Mouse (Mus musculus) limb, embryonic 13.5 days (tissue): ENCODE results near the gene Wrap73. TPM values are rescaled to one million over a fixed set of nuclear protein-coding genes. Genes with fewer than 3 reads are reported as not detected.

Source experiments
- ATAC-seq: fragments of 200-750 bp; cut with Nextera tagmentation; 2 replicates; pipeline ENCODE4 v1.8.0; 2017; ENCODE audit warnings: low read depth, moderate number of reproducible peaks, moderate TSS enrichment; ENCODE audit not compliant: low FRiP score
- H3K27ac ChIP-seq: fragments of 300-500 bp; sonication (generic); 2 replicates; pipeline ENCODE4 v1.5.1; 2015; ENCODE audit warnings: inconsistent platforms, mild to moderate bottlenecking, moderate library complexity
- H3K27me3 ChIP-seq: fragments of 300-500 bp; sonication (generic); 2 replicates; pipeline ENCODE4 v1.6.1; 2015; ENCODE audit warnings: mild to moderate bottlenecking, inconsistent platforms
- H3K36me3 ChIP-seq: fragments of 300-500 bp; sonication (generic); 2 replicates; pipeline ENCODE4 v1.6.1; 2015; ENCODE audit warnings: inconsistent platforms, mild to moderate bottlenecking, moderate library complexity
- H3K4me1 ChIP-seq: fragments of 300-500 bp; sonication (generic); 2 replicates; pipeline ENCODE4 v1.6.1; 2015; ENCODE audit warnings: inconsistent platforms
- H3K4me2 ChIP-seq: fragments of 300-500 bp; sonication (generic); replicated peaks from 2 replicates; pipeline ENCODE4 v1.6.1; 2015; ENCODE audit warnings: inconsistent platforms, mild to moderate bottlenecking, moderate library complexity
- H3K4me3 ChIP-seq: fragments of 300-500 bp; sonication (generic); 2 replicates; pipeline ENCODE4 v1.5.1; 2015; ENCODE audit warnings: moderate library complexity, mild to moderate bottlenecking, inconsistent platforms
- H3K9ac ChIP-seq: fragments of 300-500 bp; sonication (generic); 2 replicates; pipeline ENCODE4 v1.6.1; 2015; ENCODE audit warnings: mild to moderate bottlenecking, inconsistent platforms
- H3K9me3 ChIP-seq: fragments of 300-500 bp; sonication (generic); 2 replicates; pipeline ENCODE4 v1.6.1; 2016; ENCODE audit warnings: inconsistent platforms
- WGBS: fragments of 180-500 bp; shearing (Covaris S2); methylation state at CpG from one replicate; pipeline ENCODE4 v1.1.7; 2015; 5-methylcytosine and 5-hydroxymethylcytosine counted together
- polyA plus RNA-seq: library from polyadenylated mRNA; unstranded; fragments of >200 nt; fragmentation: Nextera tagmentation; extraction: Ambion mirVana; gene quantifications from 2 replicates; pipeline ENCODE4 v1.2.1, GENCODE M21; 2015

The Wrap73 gene
- polyA plus RNA-seq, 1 experiment from 2014 or later = 48.4 TPM

- H3K9ac ChIP-seq = no peak overlapping the region
- no peak for ATAC-seq
- H3K27me3 ChIP-seq = peaks cover 57% of the 10 kb centered on the region
- 1% methylated on average over 42 of the region's 42 CpGs for WGBS
- H3K4me2 ChIP-seq = peak overlapping the region; percentile 93
- H3K36me3 ChIP-seq = peaks cover 2% of the 10 kb centered on the region
- no peaks in the 10 kb centered on the region for H3K9me3 ChIP-seq
- peaks cover 36% of the 10 kb centered on the region for H3K4me1 ChIP-seq
- peak overlapping the region; percentile 76; the same call in 1 of the 2 replicates for H3K4me3 ChIP-seq
- H3K27ac ChIP-seq = no peak overlapping the region
Observed at GRCm38 (mm10) chr4:154141009-154141867, 934 bp upstream of the Wrap73 start.

- no peak overlapping the region for H3K4me3 ChIP-seq
- H3K4me1 ChIP-seq = peaks cover 30% of the 10 kb centered on the region
- no peaks in the 10 kb centered on the region for H3K9me3 ChIP-seq
- ATAC-seq = no peak
- WGBS = 81% methylated on average over 3 of the region's 3 CpGs
- no peak overlapping the region for H3K4me2 ChIP-seq
- H3K27me3 ChIP-seq = peaks cover 23% of the 10 kb centered on the region
- H3K27ac ChIP-seq = no peak overlapping the region
- peaks cover 32% of the 10 kb centered on the region for H3K36me3 ChIP-seq
- H3K9ac ChIP-seq = no peak overlapping the region
Observed at GRCm38 (mm10) chr4:154144712-154145111, 2.5 kb downstream of the Wrap73 start.

GRCm38 (mm10) chr4:154146342-154146741 is 4.2 kb downstream of the Wrap73 start:
- no peak overlapping the region for H3K27ac ChIP-seq
- ATAC-seq = no peak
- H3K4me2 ChIP-seq = no peak overlapping the region
- peaks cover 49% of the 10 kb centered on the region for H3K36me3 ChIP-seq
- WGBS = 82% methylated on average over 10 of the region's 10 CpGs
- H3K27me3 ChIP-seq = peaks cover 6% of the 10 kb centered on the region
- no peak overlapping the region for H3K9ac ChIP-seq
- H3K4me1 ChIP-seq = peaks cover 15% of the 10 kb centered on the region
- H3K4me3 ChIP-seq = no peak overlapping the region
- H3K9me3 ChIP-seq = no peaks in the 10 kb centered on the region

GRCm38 (mm10) chr4:154154104-154154503 is 11.9 kb downstream of the Wrap73 start:
- Histone ChIP-seq H3K9me3 (no peaks in the 10 kb centered on the region), H3K36me3 (peaks cover 94% of the 10 kb centered on the region), H3K4me1 (peaks cover 5% of the 10 kb centered on the region), H3K4me3 (no peak overlapping the region), H3K27me3 (no peaks in the 10 kb centered on the region), H3K27ac (no peak overlapping the region), H3K9ac (no peak overlapping the region), H3K4me2 (no peak overlapping the region)
- WGBS = 76% methylated on average over 11 of the region's 11 CpGs
- no peak for ATAC-seq

GRCm38 (mm10) chr4:154156050-154156449 is 13.9 kb downstream of the Wrap73 start:
- Histone ChIP-seq H3K9ac (no peak overlapping the region), H3K27ac (no peak overlapping the region), H3K27me3 (no peaks in the 10 kb centered on the region), H3K36me3 (peaks cover 76% of the 10 kb centered on the region), H3K4me1 (peaks cover 15% of the 10 kb centered on the region), H3K9me3 (no peaks in the 10 kb centered on the region), H3K4me3 (no peak overlapping the region), H3K4me2 (no peak overlapping the region)
- ATAC-seq = no peak
- 82% methylated on average over 7 of the region's 7 CpGs for WGBS

- Histone ChIP-seq H3K36me3 (peaks cover 55% of the 10 kb centered on the region), H3K4me2 (no peak overlapping the region), H3K9me3 (no peaks in the 10 kb centered on the region), H3K9ac (no peak overlapping the region), H3K27ac (no peak overlapping the region), H3K4me1 (peaks cover 22% of the 10 kb centered on the region), H3K4me3 (no peak overlapping the region), H3K27me3 (no peaks in the 10 kb centered on the region)
- 92% methylated on average over 14 of the region's 14 CpGs for WGBS
- ATAC-seq = no peak
Observed at GRCm38 (mm10) chr4:154157970-154158662, 15.9 kb downstream of the Wrap73 start.

GRCm38 (mm10) chr4:154159002-154159401 is 16.8 kb downstream of the Wrap73 start:
- no peaks in the 10 kb centered on the region for H3K27me3 ChIP-seq
- no peak for ATAC-seq
- H3K27ac ChIP-seq = no peak overlapping the region
- H3K9me3 ChIP-seq = no peaks in the 10 kb centered on the region
- peak overlapping the region; percentile 86 for H3K4me2 ChIP-seq
- no peak overlapping the region for H3K9ac ChIP-seq
- peaks cover 22% of the 10 kb centered on the region for H3K4me1 ChIP-seq
- peaks cover 49% of the 10 kb centered on the region for H3K36me3 ChIP-seq
- peak overlapping the region; percentile 89; the same call in 1 of the 2 replicates for H3K4me3 ChIP-seq
- WGBS = 17% methylated on average over 6 of the region's 6 CpGs

GRCm38 (mm10) chr4:154159961-154160537 is 17.9 kb downstream of the Wrap73 start:
- peak; percentile 63 for ATAC-seq
- 3% methylated on average over 47 of the region's 47 CpGs for WGBS
- no peaks in the 10 kb centered on the region for H3K9me3 ChIP-seq
- peaks cover 22% of the 10 kb centered on the region for H3K4me1 ChIP-seq
- H3K4me3 ChIP-seq = peak overlapping the region; percentile 89
- peaks cover 39% of the 10 kb centered on the region for H3K36me3 ChIP-seq
- H3K9ac ChIP-seq = peak overlapping the region; percentile 83
- H3K27me3 ChIP-seq = no peaks in the 10 kb centered on the region
- peak overlapping the region; percentile 48; the same call in 1 of the 2 replicates for H3K27ac ChIP-seq
- H3K4me2 ChIP-seq = peak overlapping the region; percentile 86

- H3K36me3 ChIP-seq = peaks cover 31% of the 10 kb centered on the region
- ATAC-seq = peak; percentile 96
- H3K9ac ChIP-seq = peak within 1 kb of the TSS; percentile 83
- no peaks in the 10 kb centered on the region for H3K27me3 ChIP-seq
- peaks cover 22% of the 10 kb centered on the region for H3K4me1 ChIP-seq
- under 1% methylated on average over 72 of the region's 75 CpGs for WGBS
- H3K4me2 ChIP-seq = peak within 1 kb of the TSS; percentile 90
- no peaks in the 10 kb centered on the region for H3K9me3 ChIP-seq
- H3K4me3 ChIP-seq = peak within 1 kb of the TSS; percentile 89
- H3K27ac ChIP-seq = peak within 1 kb of the TSS; percentile 48; the same call in 1 of the 2 replicates
Observed at GRCm38 (mm10) chr4:154160538-154161390, 18.6 kb downstream of the Wrap73 start, which contains the start of gene Tprgl. Gene Tprgl, minus strand, starts transcription at chr4:154160666.

GRCm38 (mm10) chr4:154163296-154163695 is 21.1 kb downstream of the Wrap73 start:
- 12% methylated on average over 7 of the region's 7 CpGs for WGBS
- Histone ChIP-seq H3K9ac (no peak overlapping the region), H3K9me3 (no peaks in the 10 kb centered on the region), H3K4me3 (no peak overlapping the region), H3K4me2 (no peak overlapping the region), H3K36me3 (peaks cover 6% of the 10 kb centered on the region), H3K27me3 (no peaks in the 10 kb centered on the region; the same call in 1 of the 2 replicates), H3K4me1 (peaks cover 22% of the 10 kb centered on the region), H3K27ac (no peak overlapping the region)
- ATAC-seq = no peak

- H3K9me3 ChIP-seq = no peaks in the 10 kb centered on the region
- no peak overlapping the region for H3K4me2 ChIP-seq
- 24% methylated on average over 5 of the region's 5 CpGs for WGBS
Observed at GRCm38 (mm10) chr4:154167053-154167452, 24.9 kb downstream of the Wrap73 start.

More at GRCm38 (mm10) chr4:154167053-154167452, 24.9 kb downstream of the Wrap73 start:
- Histone ChIP-seq H3K4me1 (peaks cover 22% of the 10 kb centered on the region), H3K9ac (no peak overlapping the region), H3K27ac (no peak overlapping the region), H3K36me3 (no peaks in the 10 kb centered on the region), H3K4me3 (no peak overlapping the region), H3K27me3 (peaks cover 18% of the 10 kb centered on the region)
- ATAC-seq = no peak
